Mouse (Mus musculus): ENCODE results near the gene Cyp2f2. TPM values are rescaled to one million over a fixed set of nuclear protein-coding genes. Genes with fewer than 3 reads are reported as not detected.

Gene Cyp2f2
- total RNA-seq (2014; rRNA removed; ENCODE audit: low replicate concordance) (5.4 TPM in 1 of 2 replicates, not detected in the other), polyA plus RNA-seq (2015; fragmentation: Nextera tagmentation; extraction: Ambion mirVana) (0.05 and 14.2 TPM in 2 replicates)

DNA sequence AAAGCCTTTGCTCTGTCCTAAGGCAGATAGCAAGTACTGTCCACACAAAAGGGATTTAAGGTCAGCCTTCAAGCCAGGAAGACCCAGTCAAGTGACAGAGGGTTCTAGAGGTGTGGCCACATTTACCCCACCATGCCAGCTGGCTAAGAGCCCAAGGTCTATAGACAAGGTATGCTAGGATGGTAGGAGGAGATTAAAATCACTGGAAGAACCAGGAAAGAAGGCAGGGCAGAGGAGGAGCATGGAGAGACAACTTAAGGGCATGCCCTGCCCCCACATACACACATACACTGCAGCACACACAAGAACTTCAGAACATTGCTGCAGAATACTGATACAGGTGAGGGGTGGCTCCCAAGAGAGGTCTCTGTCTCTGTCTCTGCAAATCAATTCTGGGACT is at the start of gene Cyp2f2:
Cyp2f2 (plus strand) TSS at position 234 of the 400 bp plus-strand sequence.
- Histone ChIP-seq H3K9ac (replicated peaks; ENCODE audit: low read depth, low read length) (no peak within 1 kb of the TSS), H3K4me1 (ENCODE audit: control insufficient read depth, insufficient read depth) (no peaks in the 10 kb centered on the region), H3K4me3 (ENCODE audit: low read depth, low read length) (no peak within 1 kb of the TSS), H3K27me3 (ENCODE audit: control insufficient read depth, insufficient read depth, low read length) (no peaks in the 10 kb centered on the region), H3K9me3 (replicated peaks; ENCODE audit: control insufficient read depth, low read length) (no peaks in the 10 kb centered on the region), H3K4me2 (ENCODE audit: low read depth, low read length) (no peak within 1 kb of the TSS), H3K36me3 (replicated peaks; ENCODE audit: control insufficient read depth, insufficient read depth, low read length) (no peaks in the 10 kb centered on the region), H3K27ac (ENCODE audit: low read depth) (no peak within 1 kb of the TSS)
- TF ChIP-seq CTCF (IDR thresholded peaks at IDR 0.05; ENCODE audit: low read depth) (no peak), EP300 (IDR thresholded peaks at IDR 0.05; ENCODE audit: low read depth) (no peak)
- ATAC-seq (ENCODE audit: insufficient read depth, low read depth): no peak
- no peak for DNase-seq (ENCODE audit: low spot score)

DNA sequence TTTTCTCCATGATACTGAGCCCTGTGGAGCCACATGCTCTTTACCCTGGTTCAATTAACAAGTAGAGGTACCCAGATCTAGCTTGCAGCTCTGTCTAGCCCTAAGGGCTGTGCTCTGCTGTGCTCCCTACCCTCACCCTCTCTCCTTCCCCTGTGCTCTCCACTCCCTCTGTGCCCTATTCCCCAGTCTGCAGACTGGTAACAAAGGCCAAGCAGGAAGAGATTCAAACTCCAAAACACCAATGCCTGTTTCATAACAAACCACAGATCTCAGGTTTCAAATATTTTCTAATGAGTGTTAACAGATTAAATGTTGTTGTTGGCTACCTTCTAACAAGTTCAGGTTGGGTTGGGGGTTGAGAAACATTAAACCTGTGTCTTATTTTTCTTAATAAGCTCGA is 41.1 kb upstream of the Cyp2f2 start:
- DNase-seq (ENCODE audit: low spot score) (no peak), ATAC-seq (ENCODE audit: insufficient read depth, low read depth) (no peak)
- no peak overlapping the region for H3K27ac ChIP-seq (ENCODE audit: low read depth)
- no peak overlapping the region for H3K9ac ChIP-seq (replicated peaks; ENCODE audit: low read depth, low read length)
- TF ChIP-seq EP300 (IDR thresholded peaks at IDR 0.05; ENCODE audit: low read depth) (no peak), CTCF (IDR thresholded peaks at IDR 0.05; ENCODE audit: low read depth) (no peak)
- H3K4me1 ChIP-seq (ENCODE audit: control insufficient read depth, insufficient read depth): no peaks in the 10 kb centered on the region
- H3K4me2 ChIP-seq (ENCODE audit: low read depth, low read length): no peak overlapping the region
- 44% methylated on average over 1 of the region's 1 CpGs for WGBS
- H3K36me3 ChIP-seq (replicated peaks; ENCODE audit: control insufficient read depth, insufficient read depth, low read length): no peaks in the 10 kb centered on the region
- no peaks in the 10 kb centered on the region for H3K27me3 ChIP-seq (ENCODE audit: control insufficient read depth, insufficient read depth, low read length)
- no peaks in the 10 kb centered on the region for H3K9me3 ChIP-seq (replicated peaks; ENCODE audit: control insufficient read depth, low read length)
- H3K4me3 ChIP-seq (ENCODE audit: low read depth, low read length): no peak overlapping the region

DNA sequence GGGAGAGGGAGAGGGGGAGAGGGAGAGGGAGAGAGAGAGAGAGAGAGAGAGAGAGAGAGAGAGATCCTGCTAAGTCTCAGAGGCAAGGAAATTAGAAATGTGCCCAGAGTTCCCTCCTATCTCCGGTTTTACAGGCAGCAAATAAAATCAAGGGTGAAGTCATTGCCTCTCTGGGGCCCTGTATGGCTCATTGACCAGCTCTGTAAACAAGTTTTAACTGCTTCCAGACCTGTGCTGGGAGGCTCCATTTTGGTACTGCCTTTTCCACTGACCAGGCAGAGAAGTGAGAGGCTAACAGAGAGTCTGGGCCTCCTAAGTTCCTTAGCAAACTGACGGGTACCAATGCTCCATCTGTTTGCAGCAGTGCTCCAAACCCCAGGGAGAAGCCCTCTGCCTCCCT is 38.1 kb upstream of the Cyp2f2 start:
- no peak for ATAC-seq (ENCODE audit: insufficient read depth, low read depth)
- WGBS: 51% methylated on average over 2 of the region's 2 CpGs
- H3K36me3 ChIP-seq (replicated peaks; ENCODE audit: control insufficient read depth, insufficient read depth, low read length): no peaks in the 10 kb centered on the region

DNA sequence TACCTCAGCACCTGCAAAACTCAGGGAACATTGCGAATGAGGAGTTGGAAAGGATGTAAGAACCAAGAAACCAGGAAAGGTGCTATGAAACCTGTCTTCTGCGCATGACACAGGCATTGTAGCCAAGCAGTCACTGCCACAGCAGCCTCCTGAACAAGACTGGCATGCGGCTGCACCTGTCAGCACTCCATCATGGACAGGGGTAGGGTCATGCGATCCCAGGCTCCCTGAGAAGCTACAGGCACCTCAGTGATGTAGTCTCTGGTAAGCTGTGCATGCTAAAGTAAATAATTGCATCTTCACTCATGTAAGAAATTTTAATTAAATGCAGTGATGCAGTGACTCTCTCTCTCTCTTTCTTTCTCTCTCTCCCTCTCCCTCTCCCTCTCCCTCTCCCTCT is 28.7 kb upstream of the Cyp2f2 start:
- TF ChIP-seq CTCF (IDR thresholded peaks at IDR 0.05; ENCODE audit: low read depth): no peak
- no peak for TF ChIP-seq EP300 (IDR thresholded peaks at IDR 0.05; ENCODE audit: low read depth)
- no peak overlapping the region for H3K4me2 ChIP-seq (ENCODE audit: low read depth, low read length)
- no peaks in the 10 kb centered on the region for H3K27me3 ChIP-seq (ENCODE audit: control insufficient read depth, insufficient read depth, low read length)
- no peaks in the 10 kb centered on the region for H3K36me3 ChIP-seq (replicated peaks; ENCODE audit: control insufficient read depth, insufficient read depth, low read length)
- no peak overlapping the region for H3K9ac ChIP-seq (replicated peaks; ENCODE audit: low read depth, low read length)
- ATAC-seq (ENCODE audit: insufficient read depth, low read depth): no peak
- no peak overlapping the region for H3K4me3 ChIP-seq (ENCODE audit: low read depth, low read length)
- no peak overlapping the region for H3K27ac ChIP-seq (ENCODE audit: low read depth)
- WGBS: 65% methylated on average over 4 of the region's 4 CpGs
- no peaks in the 10 kb centered on the region for H3K9me3 ChIP-seq (replicated peaks; ENCODE audit: control insufficient read depth, low read length)
- DNase-seq (ENCODE audit: low spot score): no peak
- H3K4me1 ChIP-seq (ENCODE audit: control insufficient read depth, insufficient read depth): no peaks in the 10 kb centered on the region

More for the DNA sequence above, 38.1 kb upstream of the Cyp2f2 start:
- no peak overlapping the region for H3K9ac ChIP-seq (replicated peaks; ENCODE audit: low read depth, low read length)
- no peak overlapping the region for H3K27ac ChIP-seq (ENCODE audit: low read depth)
- TF ChIP-seq CTCF (IDR thresholded peaks at IDR 0.05; ENCODE audit: low read depth): no peak
- TF ChIP-seq EP300 (IDR thresholded peaks at IDR 0.05; ENCODE audit: low read depth): no peak
- H3K27me3 ChIP-seq (ENCODE audit: control insufficient read depth, insufficient read depth, low read length): no peaks in the 10 kb centered on the region
- H3K4me2 ChIP-seq (ENCODE audit: low read depth, low read length): no peak overlapping the region
- H3K9me3 ChIP-seq (replicated peaks; ENCODE audit: control insufficient read depth, low read length): no peaks in the 10 kb centered on the region
- no peak overlapping the region for H3K4me3 ChIP-seq (ENCODE audit: low read depth, low read length)
- no peak for DNase-seq (ENCODE audit: low spot score)
- no peaks in the 10 kb centered on the region for H3K4me1 ChIP-seq (ENCODE audit: control insufficient read depth, insufficient read depth)

- 42% methylated on average over 7 of the region's 7 CpGs for WGBS
- no peak overlapping the region for H3K4me3 ChIP-seq (ENCODE audit: low read depth, low read length)
- DNase-seq (ENCODE audit: low spot score) (no peak), ATAC-seq (ENCODE audit: insufficient read depth, low read depth) (no peak)
- TF ChIP-seq EP300 (IDR thresholded peaks at IDR 0.05; ENCODE audit: low read depth) (no peak), CTCF (IDR thresholded peaks at IDR 0.05; ENCODE audit: low read depth) (no peak)
- H3K9me3 ChIP-seq (replicated peaks; ENCODE audit: control insufficient read depth, low read length): no peaks in the 10 kb centered on the region
- H3K36me3 ChIP-seq (replicated peaks; ENCODE audit: control insufficient read depth, insufficient read depth, low read length): no peaks in the 10 kb centered on the region
- no peaks in the 10 kb centered on the region for H3K4me1 ChIP-seq (ENCODE audit: control insufficient read depth, insufficient read depth)
- H3K27ac ChIP-seq (ENCODE audit: low read depth): no peak overlapping the region
- H3K9ac ChIP-seq (replicated peaks; ENCODE audit: low read depth, low read length): no peak overlapping the region
- no peak overlapping the region for H3K4me2 ChIP-seq (ENCODE audit: low read depth, low read length)
- no peaks in the 10 kb centered on the region for H3K27me3 ChIP-seq (ENCODE audit: control insufficient read depth, insufficient read depth, low read length)
Measured at GRCm38 (mm10) chr7:27092038-27092703, 27.5 kb upstream of the Cyp2f2 start.

- Histone ChIP-seq H3K9ac (replicated peaks; ENCODE audit: low read depth, low read length) (no peak overlapping the region), H3K9me3 (replicated peaks; ENCODE audit: control insufficient read depth, low read length) (no peaks in the 10 kb centered on the region), H3K36me3 (replicated peaks; ENCODE audit: control insufficient read depth, insufficient read depth, low read length) (no peaks in the 10 kb centered on the region), H3K4me3 (ENCODE audit: low read depth, low read length) (no peak overlapping the region), H3K4me1 (ENCODE audit: control insufficient read depth, insufficient read depth) (no peaks in the 10 kb centered on the region), H3K27ac (ENCODE audit: low read depth) (no peak overlapping the region), H3K4me2 (ENCODE audit: low read depth, low read length) (no peak overlapping the region), H3K27me3 (ENCODE audit: control insufficient read depth, insufficient read depth, low read length) (no peaks in the 10 kb centered on the region)
- DNase-seq (ENCODE audit: low spot score): no peak
- WGBS: 25% methylated on average over 1 of the region's 1 CpGs
- ATAC-seq (ENCODE audit: insufficient read depth, low read depth): no peak
- TF ChIP-seq EP300 (IDR thresholded peaks at IDR 0.05; ENCODE audit: low read depth) (no peak), CTCF (IDR thresholded peaks at IDR 0.05; ENCODE audit: low read depth) (no peak)
Measured at GRCm38 (mm10) chr7:27092882-27093281, 26.8 kb upstream of the Cyp2f2 start.

Data from heart, postnatal 0 days (tissue).